ENCODE assay signal across 9 mouse cellular contexts in the genomic region with DNA sequence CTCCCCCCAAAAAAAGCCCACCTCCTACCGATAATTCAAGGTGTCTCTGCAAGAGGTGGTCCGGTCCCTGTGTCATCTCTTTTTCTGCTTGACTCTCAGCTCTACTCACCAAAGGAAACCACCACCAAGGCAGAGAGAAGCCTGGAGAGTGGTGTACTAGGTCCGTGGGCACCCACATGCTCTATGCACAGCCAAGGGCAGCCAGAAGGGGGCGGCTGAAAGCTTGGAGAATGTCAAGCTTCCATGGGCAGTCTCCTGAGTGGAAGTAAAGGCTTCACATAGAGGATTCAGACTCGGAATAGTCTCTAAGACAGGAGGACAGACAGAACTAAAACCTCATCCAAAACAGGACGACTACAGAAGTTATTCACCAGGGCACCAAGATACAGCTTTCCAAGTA. TPM values are rescaled to one million over a fixed set of nuclear protein-coding genes. Genes with fewer than 3 reads are reported as not detected.
DNase-seq lines count a peak whose midpoint lies in the region; TF ChIP-seq lines count a peak whose summit lies in the region.
"Had no signal": no experiment of that assay in that cellular context is flagged by ENCODE, and none has a peak within 500 bp of the region (broad histone marks: within the 10 kb centered on the region; RNA-seq: fewer than 3 reads in every experiment).

No protein-coding gene starts in this region.

- H3K27ac ChIP-seq in layer of hippocampus, adult 2 months, result no peak overlapping the region

- DNase-seq in layer of hippocampus, adult 2 months (ENCODE audit: low spot score in 2 of 2), result peak in 1 of 2 experiments; percentile 44
- DNase-seq in layer of hippocampus, adult 9-10 months (ENCODE audit: low spot score), result no peak
- peak; percentile 51 for DNase-seq in ES-CJ7 (ENCODE audit: low read depth, low spot score)
- peak; percentile 78 for DNase-seq in adrenal gland, postnatal 10 days
- peak; percentile 43 to 58 for DNase-seq in lung, adult 18-20 months
- no peak for DNase-seq in layer of hippocampus, adult 9-11 months
- DNase-seq in frontal cortex, postnatal 36 days (ENCODE audit: low spot score in 2 of 2), result no peak
- no peak for DNase-seq in urinary bladder, postnatal 25 days (ENCODE audit: low spot score)

- TF ChIP-seq CTCF in layer of hippocampus, adult 2 months (conservative IDR thresholded peaks at IDR 0.05), result peak; percentile 70

- no peak overlapping the region for H3K4me3 ChIP-seq in layer of hippocampus, adult 2 months
- H3K4me3 ChIP-seq: neural tube, embryonic 13.5 days had no signal

RNA-seq across cellular contexts. Expression of a gene that starts 10.2 kb away (rescaled TPM):
- total RNA-seq in layer of hippocampus, adult 2 months (2021), result 100 to 1,000 TPM; 149 to 156 TPM
- total RNA-seq in adrenal gland, postnatal 10 days (2021), result 100 to 1,000 TPM; 151 to 154 TPM

RNA-seq across cellular contexts. Expression of a gene that starts 20.9 kb away (rescaled TPM):
- total RNA-seq in layer of hippocampus, adult 2 months (2021), result 100 to 1,000 TPM; 162 to 170 TPM
- 10 to 100 TPM; 74.0 to 86.7 TPM for total RNA-seq in adrenal gland, postnatal 10 days (2021)

RNA-seq across cellular contexts. Expression of a gene that starts 50.6 kb away (rescaled TPM):
- 10 to 100 TPM; 19.9 to 20.2 TPM for total RNA-seq in layer of hippocampus, adult 2 months (2021)
- total RNA-seq in adrenal gland, postnatal 10 days (2021), result 10 to 100 TPM; 27.5 to 31.5 TPM

RNA-seq across cellular contexts. Expression of a gene that starts 59.9 kb away (rescaled TPM):
- total RNA-seq in layer of hippocampus, adult 2 months (2021), result under 1 TPM in 1 of 2 experiments, not detected in 1; 0.10 TPM
- total RNA-seq in adrenal gland, postnatal 10 days (2021), result under 1 TPM; 0.09 to 0.15 TPM

Comparison
In these comparisons a context has a peak if more than half of its experiments do, and no peak if none do; other contexts are left out.
1. DNase-seq: peak in ES-CJ7 (single experiment), adrenal gland, postnatal 10 days (single experiment) and lung, adult 18-20 months (2 of 2); none in layer of hippocampus, adult 9-10 months (single experiment), layer of hippocampus, adult 9-11 months (single experiment), frontal cortex, postnatal 36 days (0 of 2) and urinary bladder, postnatal 25 days (single experiment).